ENCODE assay signal across 21 mouse cellular contexts in genomic region chr5:92114223-92114622, GRCm38 (mm10). TPM values are rescaled to one million over a fixed set of nuclear protein-coding genes. Genes with fewer than 3 reads are reported as not detected.
DNase-seq lines count a peak whose midpoint lies in the region; ATAC-seq and TF ChIP-seq lines count a peak whose summit lies in the region.
"Had no signal": no experiment of that assay in that cellular context is flagged by ENCODE, and none has a peak within 500 bp of the region (broad histone marks: within the 10 kb centered on the region; RNA-seq: fewer than 3 reads in every experiment).

No protein-coding gene starts in this region.

- no peak for TF ChIP-seq EP300 in ES-Bruce4 (IDR thresholded peaks at IDR 0.05; ENCODE audit: insufficient read depth, low read depth, low read length)

- WGBS in liver, embryonic 12.5 days (ENCODE audit: insufficient replicate concordance) = 25% methylated on average over 6 of the region's 6 CpGs
- 26% methylated on average over 6 of the region's 6 CpGs for WGBS in liver, embryonic 15.5 days (ENCODE audit: insufficient replicate concordance)

- TF ChIP-seq CTCF in ES-Bruce4 (IDR thresholded peaks at IDR 0.05; ENCODE audit: low read depth, low read length) = no peak

- H3K4me1 ChIP-seq in liver, embryonic 12.5 days = peaks cover 30% of the 10 kb centered on the region
- H3K4me1 ChIP-seq in ES-Bruce4 (ENCODE audit: control insufficient read depth, insufficient read depth, low read length) = no peaks in the 10 kb centered on the region
- H3K4me1 ChIP-seq in liver, embryonic 15.5 days (replicated peaks) = peaks cover 32% of the 10 kb centered on the region

- no peak for TF ChIP-seq POLR2A in ES-Bruce4 (IDR thresholded peaks at IDR 0.05; ENCODE audit: insufficient read depth, low read length)

- H3K9ac ChIP-seq in liver, embryonic 12.5 days = 0 out of 2 replicates have a peak overlapping the region, but pooled peaks have one; percentile 39
- peak overlapping the region; percentile 11; the same call in 1 of the 2 replicates for H3K9ac ChIP-seq in ES-Bruce4 (ENCODE audit: low read depth, poor library complexity, severe bottlenecking)
- no peak overlapping the region for H3K9ac ChIP-seq in liver, embryonic 15.5 days
- H3K9ac ChIP-seq: embryonic facial prominence, embryonic 15.5 days; heart, embryonic 12.5 days had no signal

- peak; percentile 72 for ATAC-seq in liver, embryonic 12.5 days
- ATAC-seq in liver, embryonic 15.5 days (ENCODE audit: insufficient read depth) = 0 out of 2 replicates have a peak, but pooled peaks have one; percentile 29
- ATAC-seq: forebrain, embryonic 14.5 days had no signal

- H3K4me2 ChIP-seq in liver, embryonic 12.5 days = peak overlapping the region; percentile 34
- H3K4me2 ChIP-seq in liver, embryonic 15.5 days = peak overlapping the region; percentile 23; the same call in 1 of the 2 replicates
- H3K4me2 ChIP-seq: embryonic facial prominence, embryonic 15.5 days; heart, embryonic 12.5 days had no signal

- no peak overlapping the region for H3K27ac ChIP-seq in liver, embryonic 12.5 days
- H3K27ac ChIP-seq in ES-Bruce4 (ENCODE audit: insufficient read depth, low read length) = peak overlapping the region; percentile 88
- no peak overlapping the region for H3K27ac ChIP-seq in liver, embryonic 15.5 days (replicated peaks)
- H3K27ac ChIP-seq: embryonic facial prominence, embryonic 15.5 days; forebrain, embryonic 10.5 days; gastrocnemius, adult 2 months had no signal

- H3K36me3 ChIP-seq in liver, embryonic 12.5 days = no peaks in the 10 kb centered on the region
- H3K36me3 ChIP-seq in ES-Bruce4 (ENCODE audit: control insufficient read depth, insufficient read depth, low read length, poor library complexity, severe bottlenecking) = no peaks in the 10 kb centered on the region
- H3K36me3 ChIP-seq in liver, embryonic 15.5 days (replicated peaks) = no peaks in the 10 kb centered on the region
- H3K36me3 ChIP-seq: embryonic facial prominence, embryonic 15.5 days; forebrain, embryonic 10.5 days; G1E; heart, embryonic 12.5 days had no signal

- no peak overlapping the region for H3K4me3 ChIP-seq in liver, embryonic 12.5 days
- H3K4me3 ChIP-seq in ES-Bruce4 (ENCODE audit: low read depth, low read length) = no peak overlapping the region
- no peak overlapping the region for H3K4me3 ChIP-seq in liver, embryonic 15.5 days (replicated peaks)
- H3K4me3 ChIP-seq: embryonic facial prominence, embryonic 15.5 days; erythroblast, embryonic 14.5 days; forebrain, embryonic 10.5 days; gastrocnemius, adult 2 months; heart, embryonic 12.5 days had no signal

- H3K27me3 ChIP-seq in liver, embryonic 12.5 days (replicated peaks) = peaks cover 26% of the 10 kb centered on the region
- H3K27me3 ChIP-seq in ES-Bruce4 (ENCODE audit: control insufficient read depth, insufficient read depth, low read length, poor library complexity, severe bottlenecking) = no peaks in the 10 kb centered on the region
- H3K27me3 ChIP-seq in liver, embryonic 15.5 days = peaks cover 29% of the 10 kb centered on the region
- H3K27me3 ChIP-seq: embryonic facial prominence, embryonic 15.5 days; heart, embryonic 12.5 days had no signal

- no peak for DNase-seq in liver
- no peak for DNase-seq in urinary bladder, postnatal 4 days (ENCODE audit: low spot score in 2 of 2)
- DNase-seq in cerebellum, adult 11-12 months = no peak
- DNase-seq in right cerebral cortex, postnatal 36 days (ENCODE audit: low spot score in 2 of 2) = no peak
- DNase-seq: adrenal gland, adult 8-10 months; adrenal gland, postnatal 36 days; cerebellum, adult 8-10 months; cerebellum, postnatal 14 days; embryo, embryonic 11 days; gastrocnemius, adult 2 months; gastrocnemius, postnatal 25 days; heart, postnatal 36 days had no signal

- H3K9me3 ChIP-seq in liver, embryonic 12.5 days (replicated peaks) = no peaks in the 10 kb centered on the region
- no peaks in the 10 kb centered on the region for H3K9me3 ChIP-seq in ES-Bruce4 (replicated peaks; ENCODE audit: control insufficient read depth, insufficient read depth, low read length, poor library complexity, severe bottlenecking)
- no peaks in the 10 kb centered on the region for H3K9me3 ChIP-seq in liver, embryonic 15.5 days (replicated peaks)
- H3K9me3 ChIP-seq: embryonic facial prominence, embryonic 15.5 days; forebrain, embryonic 10.5 days; G1E; heart, embryonic 12.5 days had no signal

RNA-seq across cellular contexts. Expression of gene Uso1, which starts 23.5 kb away (rescaled TPM):
- 35.6 and 37.1 TPM in 2 replicates for polyA plus RNA-seq in liver, embryonic 12.5 days (2016; fragmentation: Nextera tagmentation; extraction: Ambion mirVana)
- polyA plus RNA-seq in ES-Bruce4 (2011; ENCODE audit: insufficient read depth, insufficient read length, low read depth, missing spikeins) = 66.0 and 72.8 TPM in 2 replicates
- polyA plus RNA-seq in liver, embryonic 15.5 days (2015; fragmentation: Nextera tagmentation; extraction: Ambion mirVana) = 20.2 and 20.4 TPM in 2 replicates

RNA-seq across cellular contexts. Expression of gene G3bp2, which starts 30.7 kb away (rescaled TPM):
- polyA plus RNA-seq in liver, embryonic 12.5 days (2016; fragmentation: Nextera tagmentation; extraction: Ambion mirVana) = 84.0 and 87.0 TPM in 2 replicates
- polyA plus RNA-seq in ES-Bruce4 (2011; ENCODE audit: insufficient read depth, insufficient read length, low read depth, missing spikeins) = 203 and 213 TPM in 2 replicates
- polyA plus RNA-seq in liver, embryonic 15.5 days (2015; fragmentation: Nextera tagmentation; extraction: Ambion mirVana) = 42.8 and 50.1 TPM in 2 replicates
